24 mouse cellular contexts compared by ENCODE assay signal in the genomic region with DNA sequence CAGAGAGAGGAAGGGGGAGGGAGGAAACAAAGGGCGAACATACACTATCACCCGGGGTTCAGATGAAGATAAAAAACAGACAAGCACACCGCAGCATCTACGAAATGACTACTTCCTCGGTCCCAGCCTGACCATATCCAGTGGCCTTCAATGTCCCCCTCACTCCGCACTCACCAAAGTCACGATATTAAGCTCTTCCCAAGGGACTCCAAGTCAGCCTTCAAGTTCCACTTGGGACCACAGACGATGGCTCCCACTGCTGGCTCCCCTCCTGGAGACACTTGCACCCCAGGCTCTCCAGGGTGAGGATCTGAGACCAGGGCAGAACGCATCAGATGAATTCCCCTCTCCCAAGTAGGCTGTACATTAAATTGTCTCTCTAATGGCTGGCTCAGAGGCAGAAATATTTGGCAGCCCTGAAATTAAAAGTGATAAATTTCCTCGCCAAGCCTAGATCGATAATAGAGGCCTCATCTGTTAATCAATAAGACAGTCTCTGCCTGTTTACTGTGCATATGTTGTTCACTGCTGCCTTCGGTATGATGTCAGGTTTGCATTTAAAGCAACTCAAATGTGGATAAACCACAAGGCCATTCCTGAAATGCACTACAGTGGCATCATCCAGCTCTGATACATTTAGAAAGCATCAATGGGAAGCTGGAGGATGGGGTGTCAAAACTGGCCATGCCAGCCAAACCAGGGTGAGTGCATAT.
DNase-seq lines count a peak whose midpoint lies in the region; ATAC-seq and TF ChIP-seq lines count a peak whose summit lies in the region.
"Had no signal": no experiment of that assay in that cellular context is flagged by ENCODE, and none has a peak within 500 bp of the region (broad histone marks: within the 10 kb centered on the region; RNA-seq: fewer than 3 reads in every experiment).

No protein-coding gene starts in this region.

- H3K27me3 ChIP-seq in neural tube, embryonic 13.5 days: 0 out of 2 replicates have a peak, but pooled peaks cover 5% of the 10 kb centered on the region
- no peaks in the 10 kb centered on the region for H3K27me3 ChIP-seq in thymus, adult 2 months (ENCODE audit: control insufficient read depth, insufficient read depth, low read length)
- H3K27me3 ChIP-seq: forebrain, embryonic 15.5 days; heart, embryonic 12.5 days; hindbrain, embryonic 15.5 days; liver, embryonic 15.5 days; lung, embryonic 15.5 days; midbrain, embryonic 12.5 days had no signal

- TF ChIP-seq POLR2A in thymus, adult 2 months (IDR thresholded peaks at IDR 0.05; ENCODE audit: control insufficient read depth, extremely low read depth, insufficient read depth, low read length, poor library complexity): no peak

- 0 out of 2 replicates have a peak overlapping the region, but pooled peaks have one; percentile 31 for H3K9ac ChIP-seq in neural tube, embryonic 13.5 days
- H3K9ac ChIP-seq: forebrain, embryonic 15.5 days; heart, embryonic 12.5 days; hindbrain, embryonic 15.5 days; liver, embryonic 15.5 days; lung, embryonic 15.5 days; midbrain, embryonic 12.5 days had no signal

- no peak overlapping the region for H3K4me3 ChIP-seq in gastrocnemius, adult 2 months
- H3K4me3 ChIP-seq in layer of hippocampus, adult 2 months: no peak overlapping the region
- H3K4me3 ChIP-seq in neural tube, embryonic 13.5 days: no peak overlapping the region
- no peak overlapping the region for H3K4me3 ChIP-seq in thymus, adult 2 months (ENCODE audit: control insufficient read depth, insufficient read depth, low read length)
- H3K4me3 ChIP-seq: forebrain, embryonic 15.5 days; heart, embryonic 12.5 days; hindbrain, embryonic 15.5 days; liver, embryonic 15.5 days; lung, embryonic 15.5 days; midbrain, embryonic 12.5 days had no signal

- H3K4me1 ChIP-seq in neural tube, embryonic 13.5 days (replicated peaks): peaks cover 36% of the 10 kb centered on the region
- H3K4me1 ChIP-seq in thymus, adult 2 months (replicated peaks; ENCODE audit: control insufficient read depth, insufficient read depth, low read length): no peaks in the 10 kb centered on the region

- intact Hi-C loops in gastrocnemius, adult 2 months (cut with DNase I): loop anchor here (5.0 kb wide), 1 partner anchor 73 kb away; no protein-coding TSS in a partner anchor

- H3K9me3 ChIP-seq in neural tube, embryonic 13.5 days: no peaks in the 10 kb centered on the region
- H3K9me3 ChIP-seq: forebrain, embryonic 15.5 days; heart, embryonic 12.5 days; hindbrain, embryonic 15.5 days; liver, embryonic 15.5 days; lung, embryonic 15.5 days; midbrain, embryonic 12.5 days had no signal

- H3K27ac ChIP-seq in gastrocnemius, adult 2 months: peak overlapping the region; percentile 93
- H3K27ac ChIP-seq in layer of hippocampus, adult 2 months: peak overlapping the region; percentile 99
- H3K27ac ChIP-seq in neural tube, embryonic 13.5 days (replicated peaks): peak overlapping the region; percentile 65
- no peak overlapping the region for H3K27ac ChIP-seq in thymus, adult 2 months (ENCODE audit: control insufficient read depth, insufficient read depth, low read length)
- H3K27ac ChIP-seq: forebrain, embryonic 15.5 days; hindbrain, embryonic 15.5 days; liver, embryonic 15.5 days; lung, embryonic 15.5 days; macrophage; midbrain, embryonic 12.5 days had no signal

- H3K4me2 ChIP-seq in neural tube, embryonic 13.5 days: no peak overlapping the region
- H3K4me2 ChIP-seq: forebrain, embryonic 15.5 days; heart, embryonic 12.5 days; hindbrain, embryonic 15.5 days; liver, embryonic 15.5 days; lung, embryonic 15.5 days; midbrain, embryonic 12.5 days had no signal

- no peaks in the 10 kb centered on the region for H3K36me3 ChIP-seq in neural tube, embryonic 13.5 days
- no peaks in the 10 kb centered on the region for H3K36me3 ChIP-seq in thymus, adult 2 months (ENCODE audit: control insufficient read depth, insufficient read depth, low read length)
- H3K36me3 ChIP-seq: forebrain, embryonic 15.5 days; heart, embryonic 12.5 days; hindbrain, embryonic 15.5 days; liver, embryonic 15.5 days; lung, embryonic 15.5 days had no signal

- DNase-seq in gastrocnemius, adult 2 months: no peak
- no peak for DNase-seq in gastrocnemius, postnatal 10 days
- DNase-seq in layer of hippocampus, adult 2 months (ENCODE audit: low spot score in 2 of 2): no peak
- DNase-seq in layer of hippocampus, adult 8-10 months (ENCODE audit: low spot score in 2 of 2): no peak
- no peak for DNase-seq in neural tube, embryonic 10.5 days (ENCODE audit: extremely low spot score, low spot score)
- DNase-seq in thymus, adult 2 months: no peak
- DNase-seq in frontal cortex, adult 2 months (ENCODE audit: extremely low spot score in 1 of 2, low spot score in 1 of 2): no peak
- DNase-seq: adrenal gland, postnatal 25 days; cerebellum, adult 9-10 months; heart, postnatal 10 days; kidney, postnatal 36 days; layer of hippocampus, adult 9-11 months; retina, postnatal 1 day; right cerebral cortex, postnatal 4 days; thymus, postnatal 25 days had no signal

- no peak for TF ChIP-seq CTCF in gastrocnemius, adult 2 months (IDR thresholded peaks at IDR 0.05)
- no peak for TF ChIP-seq CTCF in layer of hippocampus, adult 2 months (conservative IDR thresholded peaks at IDR 0.05)
- TF ChIP-seq CTCF in thymus, adult 2 months (IDR thresholded peaks at IDR 0.05; ENCODE audit: borderline replicate concordance, control insufficient read depth, extremely low read depth, insufficient read depth, low read length, poor library complexity): no peak

- peak; percentile 56 for ATAC-seq in neural tube, embryonic 13.5 days (ENCODE audit: low read depth)
- ATAC-seq: forebrain, embryonic 15.5 days; intestine, embryonic 16.5 days had no signal

- WGBS in neural tube, embryonic 13.5 days: 56% methylated on average over 12 of the region's 12 CpGs
- 85% methylated on average over 12 of the region's 12 CpGs for WGBS in thymus, adult 2 months
